Mouse (Mus musculus): ENCODE results near the gene Syndig1l. TPM values are rescaled to one million over a fixed set of nuclear protein-coding genes. Genes with fewer than 3 reads are reported as not detected.

The Syndig1l gene
- polyA plus RNA-seq, 1 experiment from 2014 or later = 10.9 TPM

GRCm38 (mm10) chr12:84687531-84687930 is 11.1 kb downstream of the Syndig1l start:
- no peak for ATAC-seq
- H3K4me3 ChIP-seq (ENCODE audit: low read depth, low read length) = no peak overlapping the region

GRCm38 (mm10) chr12:84686176-84686575 is 12.5 kb downstream of the Syndig1l start:
- Histone ChIP-seq H3K27ac (ENCODE audit: low read length) (no peak overlapping the region), H3K27me3 (ENCODE audit: control insufficient read depth, insufficient read depth, low read depth, low read length) (no peaks in the 10 kb centered on the region), H3K9me3 (replicated peaks; ENCODE audit: control insufficient read depth, low read length, poor library complexity, severe bottlenecking) (no peaks in the 10 kb centered on the region), H3K4me3 (ENCODE audit: low read depth, low read length) (no peak overlapping the region), H3K36me3 (ENCODE audit: control insufficient read depth, insufficient read depth, low read length) (no peaks in the 10 kb centered on the region), H3K4me2 (ENCODE audit: low read length) (no peak overlapping the region), H3K4me1 (ENCODE audit: control insufficient read depth, insufficient read depth, low read length) (no peaks in the 10 kb centered on the region), H3K9ac (ENCODE audit: low read depth, low read length) (no peak overlapping the region)
- WGBS = 6% methylated on average over 4 of the region's 4 CpGs
- ATAC-seq = no peak

More at GRCm38 (mm10) chr12:84687531-84687930, 11.1 kb downstream of the Syndig1l start:
- Histone ChIP-seq H3K9ac (ENCODE audit: low read depth, low read length) (no peak overlapping the region), H3K9me3 (replicated peaks; ENCODE audit: control insufficient read depth, low read length, poor library complexity, severe bottlenecking) (no peaks in the 10 kb centered on the region), H3K4me2 (ENCODE audit: low read length) (no peak overlapping the region), H3K27me3 (ENCODE audit: control insufficient read depth, insufficient read depth, low read depth, low read length) (no peaks in the 10 kb centered on the region), H3K4me1 (ENCODE audit: control insufficient read depth, insufficient read depth, low read length) (no peaks in the 10 kb centered on the region), H3K36me3 (ENCODE audit: control insufficient read depth, insufficient read depth, low read length) (no peaks in the 10 kb centered on the region), H3K27ac (ENCODE audit: low read length) (no peak overlapping the region)
- WGBS = 89% methylated on average over 4 of the region's 4 CpGs

- Histone ChIP-seq H3K27me3 (ENCODE audit: control insufficient read depth, insufficient read depth, low read depth, low read length) (no peaks in the 10 kb centered on the region), H3K4me1 (ENCODE audit: control insufficient read depth, insufficient read depth, low read length) (no peaks in the 10 kb centered on the region), H3K4me3 (ENCODE audit: low read depth, low read length) (no peak overlapping the region), H3K36me3 (ENCODE audit: control insufficient read depth, insufficient read depth, low read length) (no peaks in the 10 kb centered on the region), H3K27ac (ENCODE audit: low read length) (no peak overlapping the region), H3K9ac (ENCODE audit: low read depth, low read length) (no peak overlapping the region), H3K4me2 (ENCODE audit: low read length) (no peak overlapping the region), H3K9me3 (replicated peaks; ENCODE audit: control insufficient read depth, low read length, poor library complexity, severe bottlenecking) (no peaks in the 10 kb centered on the region)
- 71% methylated on average over 7 of the region's 7 CpGs for WGBS
- ATAC-seq = no peak
Measured at GRCm38 (mm10) chr12:84684569-84684968, 14.1 kb downstream of the Syndig1l start.

- H3K4me1 ChIP-seq (ENCODE audit: control insufficient read depth, insufficient read depth, low read length) = peaks cover 7% of the 10 kb centered on the region; the same call in 1 of the 2 replicates
- no peak overlapping the region for H3K9ac ChIP-seq (ENCODE audit: low read depth, low read length)
- no peak overlapping the region for H3K4me2 ChIP-seq (ENCODE audit: low read length)
- ATAC-seq = no peak
- no peak overlapping the region for H3K4me3 ChIP-seq (ENCODE audit: low read depth, low read length)
- H3K9me3 ChIP-seq (replicated peaks; ENCODE audit: control insufficient read depth, low read length, poor library complexity, severe bottlenecking) = no peaks in the 10 kb centered on the region
- H3K27ac ChIP-seq (ENCODE audit: low read length) = no peak overlapping the region
- no peaks in the 10 kb centered on the region for H3K27me3 ChIP-seq (ENCODE audit: control insufficient read depth, insufficient read depth, low read depth, low read length)
- H3K36me3 ChIP-seq (ENCODE audit: control insufficient read depth, insufficient read depth, low read length) = no peaks in the 10 kb centered on the region
- 65% methylated on average over 3 of the region's 3 CpGs for WGBS
Measured at GRCm38 (mm10) chr12:84676011-84676410, 22.6 kb downstream of the Syndig1l start.

GRCm38 (mm10) chr12:84674666-84675526 is 23.7 kb downstream of the Syndig1l start:
- 34% methylated on average over 14 of the region's 14 CpGs for WGBS

GRCm38 (mm10) chr12:84671646-84672045 is 27.0 kb downstream of the Syndig1l start:
- WGBS = 35% methylated on average over 10 of the region's 10 CpGs
- H3K4me1 ChIP-seq (ENCODE audit: control insufficient read depth, insufficient read depth, low read length) = peaks cover 7% of the 10 kb centered on the region; the same call in 1 of the 2 replicates
- no peaks in the 10 kb centered on the region for H3K9me3 ChIP-seq (replicated peaks; ENCODE audit: control insufficient read depth, low read length, poor library complexity, severe bottlenecking)
- no peak overlapping the region for H3K27ac ChIP-seq (ENCODE audit: low read length)
- ATAC-seq = no peak
- H3K4me2 ChIP-seq (ENCODE audit: low read length) = no peak overlapping the region
- no peak overlapping the region for H3K9ac ChIP-seq (ENCODE audit: low read depth, low read length)
- H3K27me3 ChIP-seq (ENCODE audit: control insufficient read depth, insufficient read depth, low read depth, low read length) = no peaks in the 10 kb centered on the region
- H3K4me3 ChIP-seq (ENCODE audit: low read depth, low read length) = no peak overlapping the region
- H3K36me3 ChIP-seq (ENCODE audit: control insufficient read depth, insufficient read depth, low read length) = no peaks in the 10 kb centered on the region

More at GRCm38 (mm10) chr12:84674666-84675526, 23.7 kb downstream of the Syndig1l start:
- Histone ChIP-seq H3K27ac (ENCODE audit: low read length) (no peak overlapping the region), H3K9ac (ENCODE audit: low read depth, low read length) (no peak overlapping the region), H3K4me1 (ENCODE audit: control insufficient read depth, insufficient read depth, low read length) (peaks cover 7% of the 10 kb centered on the region; the same call in 1 of the 2 replicates), H3K4me2 (ENCODE audit: low read length) (no peak overlapping the region), H3K4me3 (ENCODE audit: low read depth, low read length) (no peak overlapping the region), H3K9me3 (replicated peaks; ENCODE audit: control insufficient read depth, low read length, poor library complexity, severe bottlenecking) (no peaks in the 10 kb centered on the region), H3K36me3 (ENCODE audit: control insufficient read depth, insufficient read depth, low read length) (no peaks in the 10 kb centered on the region), H3K27me3 (ENCODE audit: control insufficient read depth, insufficient read depth, low read depth, low read length) (no peaks in the 10 kb centered on the region)
- peak; percentile 54; the same call in 1 of the 2 replicates for ATAC-seq

GRCm38 (mm10) chr12:84670555-84670954 is 28.1 kb downstream of the Syndig1l start:
- H3K27me3 ChIP-seq (ENCODE audit: control insufficient read depth, insufficient read depth, low read depth, low read length) = no peaks in the 10 kb centered on the region
- no peak overlapping the region for H3K9ac ChIP-seq (ENCODE audit: low read depth, low read length)
- ATAC-seq = no peak
- no peak overlapping the region for H3K27ac ChIP-seq (ENCODE audit: low read length)
- no peak overlapping the region for H3K4me2 ChIP-seq (ENCODE audit: low read length)
- no peaks in the 10 kb centered on the region for H3K9me3 ChIP-seq (replicated peaks; ENCODE audit: control insufficient read depth, low read length, poor library complexity, severe bottlenecking)
- no peaks in the 10 kb centered on the region for H3K36me3 ChIP-seq (ENCODE audit: control insufficient read depth, insufficient read depth, low read length)
- H3K4me1 ChIP-seq (ENCODE audit: control insufficient read depth, insufficient read depth, low read length) = peaks cover 7% of the 10 kb centered on the region; the same call in 1 of the 2 replicates
- no peak overlapping the region for H3K4me3 ChIP-seq (ENCODE audit: low read depth, low read length)
- 85% methylated on average over 3 of the region's 3 CpGs for WGBS

GRCm38 (mm10) chr12:84653912-84654311 is 44.7 kb downstream of the Syndig1l start:
- no peaks in the 10 kb centered on the region for H3K9me3 ChIP-seq (replicated peaks; ENCODE audit: control insufficient read depth, low read length, poor library complexity, severe bottlenecking)
- H3K27me3 ChIP-seq (ENCODE audit: control insufficient read depth, insufficient read depth, low read depth, low read length) = no peaks in the 10 kb centered on the region; the same call in 1 of the 2 replicates
- ATAC-seq = peak; percentile 60; the same call in 1 of the 2 replicates
- H3K36me3 ChIP-seq (ENCODE audit: control insufficient read depth, insufficient read depth, low read length) = no peaks in the 10 kb centered on the region
- no peaks in the 10 kb centered on the region for H3K4me1 ChIP-seq (ENCODE audit: control insufficient read depth, insufficient read depth, low read length)
- H3K9ac ChIP-seq (ENCODE audit: low read depth, low read length) = no peak overlapping the region
- no peak overlapping the region for H3K27ac ChIP-seq (ENCODE audit: low read length)
- no peak overlapping the region for H3K4me2 ChIP-seq (ENCODE audit: low read length)
- 17% methylated on average over 3 of the region's 3 CpGs for WGBS
- no peak overlapping the region for H3K4me3 ChIP-seq (ENCODE audit: low read depth, low read length)

GRCm38 (mm10) chr12:84650234-84650633 is 48.4 kb downstream of the Syndig1l start:
- no peak overlapping the region for H3K9ac ChIP-seq (ENCODE audit: low read depth, low read length)
- no peak overlapping the region for H3K4me3 ChIP-seq (ENCODE audit: low read depth, low read length)
- 91% methylated on average over 13 of the region's 13 CpGs for WGBS
- no peaks in the 10 kb centered on the region; the same call in 1 of the 2 replicates for H3K27me3 ChIP-seq (ENCODE audit: control insufficient read depth, insufficient read depth, low read depth, low read length)
- no peak for ATAC-seq
- no peak overlapping the region for H3K27ac ChIP-seq (ENCODE audit: low read length)
- no peaks in the 10 kb centered on the region for H3K4me1 ChIP-seq (ENCODE audit: control insufficient read depth, insufficient read depth, low read length)
- H3K9me3 ChIP-seq (replicated peaks; ENCODE audit: control insufficient read depth, low read length, poor library complexity, severe bottlenecking) = no peaks in the 10 kb centered on the region
- H3K4me2 ChIP-seq (ENCODE audit: low read length) = no peak overlapping the region
- no peaks in the 10 kb centered on the region for H3K36me3 ChIP-seq (ENCODE audit: control insufficient read depth, insufficient read depth, low read length)
